Mouse (Mus musculus): ENCODE measurements around the gene Ctdspl2.

The Ctdspl2 gene

DNA sequence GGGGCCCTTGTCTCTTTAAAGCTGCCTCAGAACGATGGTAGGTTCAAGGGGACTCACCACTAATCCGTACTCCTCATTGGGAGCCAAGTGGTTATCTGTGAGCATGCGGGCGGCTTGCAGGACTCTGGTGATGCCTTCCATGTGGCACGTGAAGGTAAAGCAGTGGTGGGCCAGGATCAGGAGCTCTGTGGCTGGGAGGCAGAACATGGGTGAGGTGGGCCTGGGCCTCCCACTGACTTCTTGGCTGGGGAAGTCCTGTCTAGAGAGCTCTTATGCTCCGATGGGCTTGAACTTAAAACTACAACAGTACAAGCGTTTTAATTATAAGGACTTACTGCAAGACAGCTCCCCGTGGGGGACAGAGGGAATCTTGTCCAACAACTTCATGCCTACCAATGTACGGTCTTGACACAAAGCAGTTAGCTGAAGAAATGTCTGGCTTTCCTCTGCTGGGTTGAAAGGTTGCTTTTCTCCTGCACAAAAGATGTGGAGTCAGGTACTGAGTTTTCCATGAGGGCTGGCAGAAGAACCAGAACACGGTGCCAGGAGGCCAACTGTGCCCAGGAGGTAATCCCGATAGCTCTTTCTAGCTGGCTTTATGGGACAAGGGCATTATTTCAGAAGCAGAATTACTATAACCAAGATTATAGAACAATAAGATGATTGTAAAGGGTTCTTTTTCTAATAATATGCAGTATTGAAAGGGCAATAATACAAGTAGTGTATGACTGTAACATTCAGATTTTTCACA, 103.7 kb downstream of the Ctdspl2 start:
- no peak for DNase-seq (ENCODE audit: low read depth, low spot score)

All from 3T3-L1 (cell line).